ENCODE assay signal across 32 mouse cellular contexts in the genomic region with DNA sequence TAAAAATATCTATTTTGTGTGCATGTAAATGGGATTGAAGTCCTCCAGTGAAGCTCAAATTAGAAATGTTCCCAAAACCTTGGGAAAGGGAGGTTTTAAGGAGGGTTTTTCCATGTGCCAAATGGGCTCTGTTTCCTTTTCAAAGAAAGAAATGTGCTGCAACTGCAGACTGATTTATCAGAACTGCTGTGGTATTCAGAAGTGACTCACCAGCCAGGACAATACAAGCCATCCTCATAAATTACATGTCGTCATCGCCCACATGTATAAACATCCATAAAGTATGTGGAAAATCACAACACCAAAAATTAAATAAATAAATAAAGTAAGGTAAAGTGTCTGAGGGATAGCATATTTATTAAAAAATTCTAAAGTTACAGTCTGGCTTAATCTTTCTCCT.
DNase-seq lines count a peak whose midpoint lies in the region; ATAC-seq lines count a peak whose summit lies in the region.
"Had no signal": no experiment of that assay in that cellular context is flagged by ENCODE, and none has a peak within 500 bp of the region (broad histone marks: within the 10 kb centered on the region; RNA-seq: fewer than 3 reads in every experiment).

No protein-coding gene starts in this region.

- no peak overlapping the region for H3K27ac ChIP-seq in intestine, embryonic 15.5 days
- H3K27ac ChIP-seq: embryonic facial prominence, embryonic 13.5 days; hindbrain, embryonic 10.5 days; hindbrain, postnatal 0 days; left cerebral cortex, adult 2 months; limb, embryonic 12.5 days; liver, embryonic 15.5 days; neural tube, embryonic 15.5 days; stomach, embryonic 15.5 days had no signal

- no peak overlapping the region for H3K4me2 ChIP-seq in intestine, embryonic 15.5 days (replicated peaks)
- H3K4me2 ChIP-seq: embryonic facial prominence, embryonic 13.5 days; heart, embryonic 12.5 days; limb, embryonic 12.5 days; liver, embryonic 15.5 days; lung, embryonic 14.5 days; neural tube, embryonic 15.5 days; stomach, embryonic 15.5 days had no signal

- WGBS in intestine, embryonic 15.5 days = 78% methylated on average over 2 of the region's 2 CpGs

- no peaks in the 10 kb centered on the region for H3K27me3 ChIP-seq in intestine, embryonic 15.5 days (replicated peaks)
- H3K27me3 ChIP-seq: embryonic facial prominence, embryonic 13.5 days; heart, embryonic 12.5 days; limb, embryonic 12.5 days; liver, embryonic 15.5 days; neural tube, embryonic 15.5 days; stomach, embryonic 15.5 days had no signal

- no peak overlapping the region for H3K9ac ChIP-seq in intestine, embryonic 15.5 days
- H3K9ac ChIP-seq: embryonic facial prominence, embryonic 13.5 days; heart, embryonic 12.5 days; limb, embryonic 12.5 days; liver, embryonic 15.5 days; lung, embryonic 14.5 days; neural tube, embryonic 15.5 days; stomach, embryonic 15.5 days had no signal

- H3K9me3 ChIP-seq in intestine, embryonic 15.5 days = no peaks in the 10 kb centered on the region
- H3K9me3 ChIP-seq: embryonic facial prominence, embryonic 13.5 days; heart, embryonic 12.5 days; hindbrain, embryonic 10.5 days; limb, embryonic 12.5 days; liver, embryonic 15.5 days; neural tube, embryonic 15.5 days; stomach, embryonic 15.5 days had no signal

- peak; percentile 18 to 72 for DNase-seq in adrenal gland, adult (ENCODE audit: inconsistent age in 2 of 2, low spot score in 1 of 2)
- DNase-seq in adrenal gland, postnatal 10 days = no peak
- DNase-seq in heart, adult 8-10 months (ENCODE audit: low spot score) = peak; percentile 7
- DNase-seq in heart, postnatal 36 days = no peak
- peak; percentile 29 for DNase-seq in brain, adult 2 months (ENCODE audit: low read depth, low spot score)
- DNase-seq in layer of hippocampus, postnatal 25 days (ENCODE audit: extremely low spot score in 1 of 2, low spot score in 1 of 2) = no peak
- DNase-seq: cerebellum, adult 11 months; cerebellum, adult 9-11 months; gastrocnemius, postnatal 14 days; kidney, adult 9 months; kidney, postnatal 10 days; layer of hippocampus, adult 9-11 months; lung, embryonic 14.5 days; lung, postnatal 14 days; midbrain, embryonic 14.5 days; retina, postnatal 1 day; right cerebral cortex, postnatal 14 days had no signal

- intact Hi-C loops in heart, postnatal 36 days (cut with DNase I) = no loop called here

- no peak for ATAC-seq in intestine, embryonic 15.5 days
- ATAC-seq: activated CD4-positive, CD25-positive, alpha-beta regulatory T cell, adult 4 months; CD4-positive, CD25-positive, alpha-beta regulatory T cell, adult 4 months; forebrain, embryonic 16.5 days; hindbrain, postnatal 0 days; intestine, embryonic 16.5 days had no signal

- no peaks in the 10 kb centered on the region for H3K36me3 ChIP-seq in intestine, embryonic 15.5 days
- H3K36me3 ChIP-seq: embryonic facial prominence, embryonic 13.5 days; heart, embryonic 12.5 days; hindbrain, embryonic 10.5 days; limb, embryonic 12.5 days; liver, embryonic 15.5 days; neural tube, embryonic 15.5 days; stomach, embryonic 15.5 days had no signal

- no peaks in the 10 kb centered on the region for H3K4me1 ChIP-seq in intestine, embryonic 15.5 days (replicated peaks)
- H3K4me1 ChIP-seq: embryonic facial prominence, embryonic 13.5 days; heart, embryonic 12.5 days; hindbrain, embryonic 10.5 days; limb, embryonic 12.5 days; liver, embryonic 15.5 days; neural tube, embryonic 15.5 days; stomach, embryonic 15.5 days had no signal

- H3K4me3 ChIP-seq in intestine, embryonic 15.5 days (replicated peaks) = no peak overlapping the region
- H3K4me3 ChIP-seq: embryonic facial prominence, embryonic 13.5 days; erythroblast, embryonic 14.5 days; heart, embryonic 12.5 days; hindbrain, embryonic 10.5 days; left cerebral cortex, adult 2 months; limb, embryonic 12.5 days; liver, embryonic 15.5 days; neural tube, embryonic 15.5 days; stomach, embryonic 15.5 days had no signal

Comparison
In these comparisons a context has a peak if more than half of its experiments do, and no peak if none do; other contexts are left out.
1. DNase-seq: peak in adrenal gland, adult (2 of 2), heart, adult 8-10 months (single experiment) and brain, adult 2 months (single experiment); none in adrenal gland, postnatal 10 days (single experiment), heart, postnatal 36 days (0 of 2) and layer of hippocampus, postnatal 25 days (0 of 2).